Mouse (Mus musculus): Measurements from ENCODE around the gene Arhgap45. TPM values are rescaled to one million over a fixed set of nuclear protein-coding genes. Genes with fewer than 3 reads are reported as not detected.

Arhgap45 gene
- polyA plus RNA-seq, 1 experiment from 2014 or later, result 3.4 TPM

- H3K4me2 ChIP-seq (ENCODE audit: low read length), result no peak within 1 kb of the TSS
- WGBS, result 61% methylated on average over 9 of the region's 9 CpGs
- H3K27ac ChIP-seq (replicated peaks in 1 of 2; ENCODE audit: control insufficient read depth in 1 of 2, insufficient read depth in 1 of 2, low read depth in 2 of 2, low read length in 2 of 2), result no peak within 1 kb of the TSS; a peak in 1 of 4 replicates
- H3K4me1 ChIP-seq (ENCODE audit: control insufficient read depth in 2 of 2, insufficient read depth in 2 of 2, low read length in 2 of 2), result peaks cover 19 to 37% of the 10 kb centered on the region in 2 experiments
- H3K36me3 ChIP-seq (ENCODE audit: control insufficient read depth, insufficient read depth, low read length), result no peaks in the 10 kb centered on the region
- no peak for ATAC-seq (ENCODE audit: insufficient number of reproducible peaks, insufficient read depth, low FRiP score, low read depth)
- no peak within 1 kb of the TSS for H3K9ac ChIP-seq (ENCODE audit: low read length)
- no peak within 1 kb of the TSS for H3K4me3 ChIP-seq (ENCODE audit: control insufficient read depth in 1 of 2, insufficient read depth in 1 of 2, low read depth in 1 of 2, low read length in 2 of 2)
- H3K9me3 ChIP-seq (ENCODE audit: control insufficient read depth, low read length), result no peaks in the 10 kb centered on the region
- no peaks in the 10 kb centered on the region for H3K27me3 ChIP-seq (ENCODE audit: control insufficient read depth, insufficient read depth, low read length)
These were observed 30.6 kb downstream of the Arhgap45 start, which contains the start of gene Gpx4 for GRCm38 (mm10) chr10:80047041-80047565. Gene Gpx4 (plus strand): TSS chr10:80047166.

GRCm38 (mm10) chr10:80048396-80048795 lies 31.9 kb downstream of the Arhgap45 start:
- Histone ChIP-seq H3K27ac (replicated peaks in 1 of 2; ENCODE audit: control insufficient read depth in 1 of 2, insufficient read depth in 1 of 2, low read depth in 2 of 2, low read length in 2 of 2) (peak overlapping the region in 1 of 2 experiments; percentile 19; a peak in 1 of 4 replicates), H3K4me2 (ENCODE audit: low read length) (no peak overlapping the region), H3K4me1 (ENCODE audit: control insufficient read depth in 2 of 2, insufficient read depth in 2 of 2, low read length in 2 of 2) (peaks cover 23 to 46% of the 10 kb centered on the region in 2 experiments), H3K9ac (ENCODE audit: low read length) (0 out of 2 replicates have a peak overlapping the region, but pooled peaks have one; percentile 16), H3K4me3 (ENCODE audit: control insufficient read depth in 1 of 2, insufficient read depth in 1 of 2, low read depth in 1 of 2, low read length in 2 of 2) (no peak overlapping the region), H3K27me3 (ENCODE audit: control insufficient read depth, insufficient read depth, low read length) (no peaks in the 10 kb centered on the region), H3K36me3 (ENCODE audit: control insufficient read depth, insufficient read depth, low read length) (no peaks in the 10 kb centered on the region), H3K9me3 (ENCODE audit: control insufficient read depth, low read length) (no peaks in the 10 kb centered on the region)
- WGBS, result 34% methylated on average over 5 of the region's 5 CpGs
- no peak for ATAC-seq (ENCODE audit: insufficient number of reproducible peaks, insufficient read depth, low FRiP score, low read depth)

- peak overlapping the region in 1 of 2 experiments; percentile 19; a peak in 1 of 4 replicates for H3K27ac ChIP-seq (replicated peaks in 1 of 2; ENCODE audit: control insufficient read depth in 1 of 2, insufficient read depth in 1 of 2, low read depth in 2 of 2, low read length in 2 of 2)
These were observed 32.4 kb downstream of the Arhgap45 start for GRCm38 (mm10) chr10:80048834-80049233.

GRCm38 (mm10) chr10:80050244-80050643 lies 33.8 kb downstream of the Arhgap45 start:
- ATAC-seq (ENCODE audit: insufficient number of reproducible peaks, insufficient read depth, low FRiP score, low read depth), result no peak
- no peak overlapping the region for H3K4me2 ChIP-seq (ENCODE audit: low read length)
- no peak overlapping the region for H3K4me3 ChIP-seq (ENCODE audit: control insufficient read depth in 1 of 2, insufficient read depth in 1 of 2, low read depth in 1 of 2, low read length in 2 of 2)
- H3K9ac ChIP-seq (ENCODE audit: low read length), result peak overlapping the region; percentile 31
- peaks cover 3% of the 10 kb centered on the region; the same call in 1 of the 2 replicates for H3K36me3 ChIP-seq (ENCODE audit: control insufficient read depth, insufficient read depth, low read length)
- 36% methylated on average over 6 of the region's 6 CpGs for WGBS
- peak overlapping the region in 1 of 2 experiments; percentile 79; a peak in 1 of 4 replicates for H3K27ac ChIP-seq (replicated peaks in 1 of 2; ENCODE audit: control insufficient read depth in 1 of 2, insufficient read depth in 1 of 2, low read depth in 2 of 2, low read length in 2 of 2)
- no peaks in the 10 kb centered on the region for H3K9me3 ChIP-seq (ENCODE audit: control insufficient read depth, low read length)
- H3K27me3 ChIP-seq (ENCODE audit: control insufficient read depth, insufficient read depth, low read length), result no peaks in the 10 kb centered on the region
- peaks cover 25 to 55% of the 10 kb centered on the region in 2 experiments for H3K4me1 ChIP-seq (ENCODE audit: control insufficient read depth in 2 of 2, insufficient read depth in 2 of 2, low read length in 2 of 2)

More at GRCm38 (mm10) chr10:80048834-80049233, 32.4 kb downstream of the Arhgap45 start:
- Histone ChIP-seq H3K36me3 (ENCODE audit: control insufficient read depth, insufficient read depth, low read length) (no peaks in the 10 kb centered on the region), H3K27me3 (ENCODE audit: control insufficient read depth, insufficient read depth, low read length) (no peaks in the 10 kb centered on the region), H3K9me3 (ENCODE audit: control insufficient read depth, low read length) (no peaks in the 10 kb centered on the region), H3K9ac (ENCODE audit: low read length) (0 out of 2 replicates have a peak overlapping the region, but pooled peaks have one; percentile 16), H3K4me2 (ENCODE audit: low read length) (no peak overlapping the region), H3K4me3 (ENCODE audit: control insufficient read depth in 1 of 2, insufficient read depth in 1 of 2, low read depth in 1 of 2, low read length in 2 of 2) (no peak overlapping the region), H3K4me1 (ENCODE audit: control insufficient read depth in 2 of 2, insufficient read depth in 2 of 2, low read length in 2 of 2) (peaks cover 23 to 46% of the 10 kb centered on the region in 2 experiments)
- no peak for ATAC-seq (ENCODE audit: insufficient number of reproducible peaks, insufficient read depth, low FRiP score, low read depth)
- WGBS, result 34% methylated on average over 3 of the region's 3 CpGs

- Histone ChIP-seq H3K4me3 (ENCODE audit: control insufficient read depth in 1 of 2, insufficient read depth in 1 of 2, low read depth in 1 of 2, low read length in 2 of 2) (no peak overlapping the region), H3K9ac (ENCODE audit: low read length) (no peak overlapping the region; the same call in none of the 2 replicates), H3K4me1 (ENCODE audit: control insufficient read depth in 2 of 2, insufficient read depth in 2 of 2, low read length in 2 of 2) (peaks cover 28 to 62% of the 10 kb centered on the region in 2 experiments), H3K9me3 (ENCODE audit: control insufficient read depth, low read length) (no peaks in the 10 kb centered on the region), H3K27ac (replicated peaks in 1 of 2; ENCODE audit: control insufficient read depth in 1 of 2, insufficient read depth in 1 of 2, low read depth in 2 of 2, low read length in 2 of 2) (peak overlapping the region; percentile 48 to 79; a peak in 3 of 4 replicates), H3K36me3 (ENCODE audit: control insufficient read depth, insufficient read depth, low read length) (peaks cover 12% of the 10 kb centered on the region), H3K27me3 (ENCODE audit: control insufficient read depth, insufficient read depth, low read length) (no peaks in the 10 kb centered on the region), H3K4me2 (ENCODE audit: low read length) (no peak overlapping the region)
- ATAC-seq (ENCODE audit: insufficient number of reproducible peaks, insufficient read depth, low FRiP score, low read depth), result no peak
- WGBS, result 46% methylated on average over 15 of the region's 15 CpGs
These were observed 34.6 kb downstream of the Arhgap45 start for GRCm38 (mm10) chr10:80050885-80051617.

- Histone ChIP-seq H3K36me3 (ENCODE audit: control insufficient read depth, insufficient read depth, low read length) (peaks cover 19% of the 10 kb centered on the region), H3K27me3 (ENCODE audit: control insufficient read depth, insufficient read depth, low read length) (no peaks in the 10 kb centered on the region), H3K4me3 (ENCODE audit: control insufficient read depth in 1 of 2, insufficient read depth in 1 of 2, low read depth in 1 of 2, low read length in 2 of 2) (no peak overlapping the region), H3K9me3 (ENCODE audit: control insufficient read depth, low read length) (no peaks in the 10 kb centered on the region), H3K9ac (ENCODE audit: low read length) (peak overlapping the region; percentile 35; the same call in 1 of the 2 replicates), H3K4me1 (ENCODE audit: control insufficient read depth in 2 of 2, insufficient read depth in 2 of 2, low read length in 2 of 2) (peaks cover 28 to 62% of the 10 kb centered on the region in 2 experiments), H3K4me2 (ENCODE audit: low read length) (no peak overlapping the region), H3K27ac (replicated peaks in 1 of 2; ENCODE audit: control insufficient read depth in 1 of 2, insufficient read depth in 1 of 2, low read depth in 2 of 2, low read length in 2 of 2) (peak overlapping the region; percentile 48 to 79)
- ATAC-seq (ENCODE audit: insufficient number of reproducible peaks, insufficient read depth, low FRiP score, low read depth), result no peak
- 23% methylated on average over 14 of the region's 14 CpGs for WGBS
These were observed 35.3 kb downstream of the Arhgap45 start for GRCm38 (mm10) chr10:80051618-80052373.

- WGBS, result 85% methylated on average over 5 of the region's 5 CpGs
- peak overlapping the region; percentile 6 to 79 for H3K27ac ChIP-seq (replicated peaks in 1 of 2; ENCODE audit: control insufficient read depth in 1 of 2, insufficient read depth in 1 of 2, low read depth in 2 of 2, low read length in 2 of 2)
- H3K4me1 ChIP-seq (ENCODE audit: control insufficient read depth in 2 of 2, insufficient read depth in 2 of 2, low read length in 2 of 2), result peaks cover 28 to 62% of the 10 kb centered on the region in 2 experiments
- no peaks in the 10 kb centered on the region for H3K27me3 ChIP-seq (ENCODE audit: control insufficient read depth, insufficient read depth, low read length)
- peak overlapping the region; percentile 57; the same call in 1 of the 2 replicates for H3K4me2 ChIP-seq (ENCODE audit: low read length)
- H3K9ac ChIP-seq (ENCODE audit: low read length), result peak overlapping the region; percentile 35; the same call in 1 of the 2 replicates
- no peak overlapping the region for H3K4me3 ChIP-seq (ENCODE audit: control insufficient read depth in 1 of 2, insufficient read depth in 1 of 2, low read depth in 1 of 2, low read length in 2 of 2)
- ATAC-seq (ENCODE audit: insufficient number of reproducible peaks, insufficient read depth, low FRiP score, low read depth), result no peak
- H3K9me3 ChIP-seq (ENCODE audit: control insufficient read depth, low read length), result no peaks in the 10 kb centered on the region
- H3K36me3 ChIP-seq (ENCODE audit: control insufficient read depth, insufficient read depth, low read length), result peaks cover 25% of the 10 kb centered on the region
These were observed 35.9 kb downstream of the Arhgap45 start for GRCm38 (mm10) chr10:80052374-80052764.
